Mouse (Mus musculus) macrophage (primary cell): ENCODE measurements around the gene Ccdc159. TPM values are rescaled to one million over a fixed set of nuclear protein-coding genes. Genes with fewer than 3 reads are reported as not detected.
A peak's percentile ranks its signal among the peaks of the same experiment; 100 is the strongest.

Experiments used
- H3K27ac ChIP-seq: fragments of 350-480 bp; formaldehyde crosslinking; 2 replicates; pipeline ENCODE4 v1.9.0; 2021
- H3K36me3 ChIP-seq: fragments of 350-480 bp; formaldehyde crosslinking; 2 replicates; pipeline ENCODE4 v1.9.0; 2021; ENCODE audit errors: inconsistent target
- H3K4me3 ChIP-seq: fragments of 350-480 bp; formaldehyde crosslinking; 2 replicates; pipeline ENCODE4 v1.9.0; 2021; ENCODE audit errors: inconsistent target
- H3K79me2 ChIP-seq: fragments of 350-480 bp; formaldehyde crosslinking; 2 replicates; pipeline ENCODE4 v1.9.0; 2021; ENCODE audit errors: inconsistent target
- WGBS: methylation state at CpG from one replicate; pipeline ENCODE4 v1.1.7; 2026; ENCODE audit warnings: inconsistent platforms; ENCODE audit not compliant: missing documents; 5-methylcytosine and 5-hydroxymethylcytosine counted together
- polyA plus RNA-seq: library from polyadenylated mRNA; stranded (reverse); fragments of 250-400 nt; gene quantifications from 3 replicates; pipeline ENCODE4 v1.2.4, GENCODE M21; 2018; ENCODE audit warnings: inconsistent platforms

Gene Ccdc159
- polyA plus RNA-seq, 1 experiment from 2014 or later: 0.63 TPM

DNA sequence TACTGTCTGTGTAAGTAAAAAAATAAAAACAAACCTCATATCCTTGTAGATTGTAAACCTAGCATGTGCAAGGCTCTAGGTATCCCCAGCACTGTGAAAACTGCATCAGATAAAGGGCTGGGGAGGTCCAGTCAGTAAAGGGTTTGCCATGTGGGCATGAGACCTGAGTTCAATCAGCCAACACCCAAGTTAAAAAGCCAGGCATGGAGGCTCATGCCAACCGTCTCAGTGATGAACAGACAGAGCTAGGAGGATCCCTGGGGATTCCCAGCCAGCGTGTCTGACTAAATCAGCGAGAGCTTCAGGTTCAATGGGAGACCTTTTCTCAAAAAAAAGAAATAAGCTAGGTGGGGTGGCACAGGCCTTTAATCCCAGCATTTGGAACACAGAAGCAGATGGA, 2.2 kb upstream of the Ccdc159 start:
- H3K27ac ChIP-seq: no peak overlapping the region
- WGBS: 98% methylated on average over 3 of the region's 3 CpGs
- no peaks in the 10 kb centered on the region for H3K36me3 ChIP-seq
- H3K79me2 ChIP-seq: peaks cover 11% of the 10 kb centered on the region; the same call in 1 of the 2 replicates
- no peak overlapping the region for H3K4me3 ChIP-seq

DNA sequence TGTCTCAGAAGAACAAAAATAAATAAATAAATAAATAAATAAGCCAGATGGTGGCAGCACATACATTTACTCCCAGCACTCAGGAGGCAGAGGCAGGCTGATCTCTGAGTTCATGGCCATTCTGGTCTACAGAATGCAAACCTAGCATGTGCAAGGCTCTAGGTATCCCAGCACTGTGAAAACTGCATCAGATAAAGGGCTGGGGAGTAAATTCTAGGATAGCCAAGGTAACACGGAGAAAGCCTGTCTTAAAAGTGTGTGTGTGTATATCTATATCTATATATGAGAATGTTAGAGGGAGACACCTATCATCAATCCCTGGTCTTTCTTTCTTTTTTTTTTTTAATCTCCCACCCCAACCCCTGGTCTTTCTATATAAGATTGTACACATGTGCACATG, 1.8 kb upstream of the Ccdc159 start:
- peaks cover 11% of the 10 kb centered on the region; the same call in 1 of the 2 replicates for H3K79me2 ChIP-seq
- H3K4me3 ChIP-seq: no peak overlapping the region
- no peak overlapping the region for H3K27ac ChIP-seq
- H3K36me3 ChIP-seq: no peaks in the 10 kb centered on the region
- WGBS: 100% methylated on average over 1 of the region's 1 CpGs

DNA sequence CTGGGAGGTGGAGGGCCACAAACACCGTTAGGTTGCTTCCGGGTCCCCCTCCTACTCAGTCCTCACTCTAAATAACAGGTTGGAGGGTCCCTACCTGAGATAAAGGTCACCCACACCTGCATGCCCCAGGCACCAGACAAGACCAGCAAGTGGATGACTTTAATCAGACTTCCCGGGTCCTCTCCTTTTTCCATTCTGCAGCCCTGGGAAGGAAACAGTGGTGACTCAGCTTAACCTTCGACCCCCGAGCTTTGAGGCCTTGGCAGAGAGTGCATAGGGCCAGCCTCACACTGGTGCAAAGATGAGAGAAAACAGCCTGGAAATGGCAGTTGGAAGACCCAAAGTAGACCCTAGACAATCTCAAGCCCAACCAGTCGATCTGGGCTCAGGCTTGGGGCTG, 1.1 kb upstream of the Ccdc159 start:
- Histone ChIP-seq H3K4me3 (peak overlapping the region; percentile 73), H3K36me3 (no peaks in the 10 kb centered on the region), H3K27ac (peak overlapping the region; percentile 75), H3K79me2 (peaks cover 11% of the 10 kb centered on the region; the same call in 1 of the 2 replicates)
- WGBS: 66% methylated on average over 6 of the region's 6 CpGs

DNA sequence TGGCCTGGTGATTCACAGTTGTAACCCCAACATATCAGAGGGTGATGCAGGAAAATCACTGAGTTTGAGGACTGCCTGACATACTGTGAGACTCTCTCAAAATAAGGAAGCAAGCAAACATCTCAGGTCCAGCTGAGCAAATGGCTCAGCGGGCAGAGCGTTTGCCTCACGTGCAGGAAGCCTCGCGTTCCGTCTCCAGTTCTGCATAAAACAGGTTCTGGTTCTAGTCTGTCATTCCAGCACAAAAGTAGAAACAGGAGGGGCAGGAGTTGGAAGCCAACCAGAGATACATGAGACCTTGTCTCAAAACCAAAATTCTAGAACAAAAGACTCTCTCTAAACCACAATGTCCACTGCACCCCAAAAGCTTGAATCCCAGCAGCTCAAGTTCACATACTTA, 487 bp upstream of the Ccdc159 start:
- Histone ChIP-seq H3K79me2 (peaks cover 11% of the 10 kb centered on the region; the same call in 1 of the 2 replicates), H3K36me3 (no peaks in the 10 kb centered on the region), H3K27ac (peak overlapping the region; percentile 75), H3K4me3 (peak overlapping the region; percentile 73)
- WGBS: 0% methylated on average over 6 of the region's 6 CpGs

DNA sequence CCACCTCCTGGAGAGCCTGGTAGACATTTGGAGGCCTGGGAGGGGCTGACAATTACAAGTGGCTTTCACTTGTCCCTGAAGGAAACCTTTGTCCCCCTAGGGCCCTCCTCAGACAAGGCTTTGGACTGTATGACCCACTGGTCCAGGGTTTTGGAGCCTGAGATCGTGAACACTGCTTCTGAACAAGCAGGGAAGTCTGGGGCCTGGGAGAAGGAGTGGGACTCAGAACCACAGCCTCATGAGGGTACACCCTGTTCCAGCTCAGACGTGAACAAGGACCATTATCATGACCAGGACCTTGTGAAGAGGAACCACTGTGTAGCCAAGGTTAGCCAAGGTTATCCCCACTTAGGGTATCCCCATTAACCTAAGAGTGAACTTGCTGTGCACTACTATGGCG, 1.9 kb downstream of the Ccdc159 start:
- WGBS: 91% methylated on average over 3 of the region's 3 CpGs
- Histone ChIP-seq H3K4me3 (no peak overlapping the region), H3K27ac (no peak overlapping the region), H3K79me2 (peaks cover 11% of the 10 kb centered on the region; the same call in 1 of the 2 replicates), H3K36me3 (no peaks in the 10 kb centered on the region)

DNA sequence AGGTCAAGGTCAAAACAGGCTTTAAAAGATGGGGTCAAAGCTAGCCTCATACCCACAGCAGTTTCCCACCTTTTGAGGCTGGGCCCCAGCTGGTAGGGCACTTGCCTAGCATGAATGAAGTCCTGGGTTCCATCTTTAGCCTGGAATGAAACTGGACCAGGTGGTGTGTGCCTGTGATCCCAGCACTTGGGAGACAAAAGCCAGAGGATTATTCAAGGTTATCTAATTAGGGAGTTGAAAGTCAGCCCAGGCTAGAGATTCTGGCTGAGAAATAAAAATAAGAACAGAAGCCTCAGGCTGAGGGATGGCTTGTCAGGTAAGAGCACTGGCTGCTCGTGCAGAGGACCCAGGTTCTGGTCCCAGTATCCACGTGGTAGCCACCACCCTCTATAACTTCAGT, 4.7 kb downstream of the Ccdc159 start:
- Histone ChIP-seq H3K4me3 (no peak overlapping the region), H3K36me3 (no peaks in the 10 kb centered on the region), H3K27ac (no peak overlapping the region), H3K79me2 (no peaks in the 10 kb centered on the region)
- 91% methylated on average over 2 of the region's 2 CpGs for WGBS

DNA sequence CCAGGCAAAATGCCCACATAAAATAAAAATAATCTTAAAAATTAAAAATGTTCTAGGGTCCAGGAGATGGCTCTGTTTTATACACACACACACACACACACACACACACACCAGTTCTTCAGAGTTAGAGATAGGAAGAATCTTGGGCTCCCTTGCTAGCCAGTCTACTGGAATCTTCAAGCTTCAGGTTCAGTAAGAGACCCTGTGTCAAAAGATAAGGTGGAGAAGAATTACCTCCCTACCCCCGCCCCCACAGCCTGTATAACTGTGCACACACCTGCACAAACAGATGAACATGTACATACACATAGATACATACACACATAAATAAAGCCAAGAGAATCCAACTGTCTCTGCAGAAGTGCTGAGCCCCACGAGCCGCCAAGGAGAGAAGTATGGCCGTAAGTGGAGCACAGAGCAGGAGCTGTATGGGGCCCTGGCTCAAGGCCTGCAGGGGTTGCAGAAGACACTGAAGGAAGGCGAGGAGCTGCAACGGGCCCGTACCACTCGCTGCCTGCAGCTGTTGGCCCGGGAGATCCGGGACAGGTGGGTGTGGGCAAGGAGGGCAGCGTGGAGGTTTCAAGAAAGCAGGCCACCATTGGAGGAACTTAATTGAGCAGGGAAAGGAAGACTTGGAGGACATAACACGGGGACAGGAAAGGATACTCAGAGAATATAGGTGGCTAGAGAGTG, 5.3 kb downstream of the Ccdc159 start:
- no peaks in the 10 kb centered on the region for H3K79me2 ChIP-seq
- no peaks in the 10 kb centered on the region for H3K36me3 ChIP-seq
- 79% methylated on average over 12 of the region's 12 CpGs for WGBS
- no peak overlapping the region for H3K4me3 ChIP-seq
- H3K27ac ChIP-seq: no peak overlapping the region

DNA sequence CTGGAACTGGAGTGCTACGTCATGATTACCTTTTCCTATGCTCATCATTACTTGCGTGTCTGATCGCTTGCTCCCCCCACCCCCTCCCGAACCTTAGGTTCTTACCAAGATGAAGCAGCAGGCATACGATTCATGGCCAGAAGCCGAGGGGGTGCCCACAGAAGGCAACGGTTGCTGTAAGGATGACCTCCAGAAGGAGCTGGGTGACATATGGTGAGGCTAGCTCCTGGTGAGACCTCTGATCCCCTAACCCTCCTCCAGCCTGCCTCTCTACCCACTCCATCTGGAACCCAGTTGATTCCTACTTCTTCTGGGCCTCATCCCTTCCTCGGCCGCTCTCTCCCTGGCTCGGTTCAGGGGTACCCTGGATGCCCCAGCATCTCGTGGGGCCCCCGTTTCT, 6.8 kb downstream of the Ccdc159 start:
- WGBS: 94% methylated on average over 12 of the region's 12 CpGs
- Histone ChIP-seq H3K79me2 (no peaks in the 10 kb centered on the region), H3K4me3 (no peak overlapping the region), H3K27ac (no peak overlapping the region), H3K36me3 (no peaks in the 10 kb centered on the region)

DNA sequence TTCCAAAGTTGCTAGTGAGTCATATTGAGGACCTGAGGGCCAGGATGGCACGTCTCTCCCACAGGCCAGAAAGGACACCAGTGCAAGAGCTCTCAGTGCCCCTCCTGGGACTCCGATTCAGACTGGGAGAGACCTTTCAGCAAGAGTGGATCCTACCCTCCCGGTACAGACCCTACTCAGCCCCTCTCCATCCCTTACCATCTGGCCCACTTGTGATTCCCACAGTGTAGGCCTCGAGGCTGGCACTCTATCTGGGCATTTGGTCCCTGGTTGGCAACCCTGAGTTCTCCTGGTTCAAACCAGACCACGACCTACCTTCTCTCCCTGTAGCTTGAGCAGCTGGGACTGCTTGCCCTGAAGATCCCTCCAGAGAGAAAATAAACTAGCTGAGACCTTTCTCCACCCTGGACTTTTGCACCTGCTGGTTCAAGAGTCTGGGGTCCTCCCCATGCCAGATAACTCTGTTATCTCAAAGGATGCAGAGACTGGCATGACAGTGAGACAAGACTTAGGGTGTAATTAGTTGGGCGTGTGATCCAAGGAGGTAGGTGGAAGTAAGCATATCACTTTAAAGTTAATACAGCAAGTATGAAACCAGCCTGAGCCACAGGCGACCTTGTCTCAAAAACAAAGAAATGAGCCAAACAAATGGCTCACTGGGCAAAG, 8.3 kb downstream of the Ccdc159 start:
- 85% methylated on average over 7 of the region's 7 CpGs for WGBS
- no peaks in the 10 kb centered on the region for H3K36me3 ChIP-seq
- no peak overlapping the region for H3K27ac ChIP-seq
- H3K79me2 ChIP-seq: no peaks in the 10 kb centered on the region
- no peak overlapping the region for H3K4me3 ChIP-seq

DNA sequence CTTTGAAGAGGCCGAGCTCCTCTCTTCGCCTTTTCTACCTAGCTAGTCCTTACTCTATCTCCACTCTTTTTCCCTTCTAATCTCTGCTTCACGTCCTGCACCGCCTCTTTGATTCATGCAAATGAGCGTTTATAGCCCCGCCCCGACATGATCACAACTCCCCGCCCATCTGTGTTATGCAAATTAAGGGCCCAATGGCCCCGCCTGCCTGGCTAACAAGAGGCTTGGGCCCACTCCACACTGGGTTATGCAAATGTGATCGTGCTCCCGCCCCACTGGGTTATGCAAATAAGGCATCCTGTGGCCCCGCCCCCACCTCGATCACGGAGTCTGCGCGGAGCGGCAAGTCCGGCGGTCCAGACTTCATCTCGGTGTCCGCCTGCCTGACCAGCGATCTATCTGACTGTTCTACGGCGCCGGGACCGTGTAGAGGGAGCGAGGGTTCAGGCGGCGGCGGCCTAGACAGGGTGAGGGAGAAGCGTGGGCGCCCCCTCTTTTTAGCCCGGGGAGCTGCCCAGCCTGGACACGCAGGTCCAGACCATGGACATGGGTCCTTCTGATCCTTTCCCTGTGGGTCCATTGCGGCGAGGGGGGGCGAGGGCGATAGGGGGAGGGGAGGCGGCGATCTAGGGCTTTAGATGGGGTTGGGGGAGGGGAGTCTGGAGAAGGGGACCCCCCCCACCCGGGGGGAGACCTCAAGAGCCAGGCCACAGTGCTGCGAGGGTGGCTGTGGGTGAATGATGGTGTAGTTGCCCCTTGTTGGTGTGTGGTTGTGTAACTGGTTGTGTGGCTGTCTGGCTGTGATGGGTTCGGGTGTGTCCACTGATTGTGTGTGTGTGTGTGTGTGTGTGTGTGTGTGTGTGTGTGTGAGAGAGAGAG, 9.7 kb downstream of the Ccdc159 start, which contains the start of gene Plppr2:
TSS of gene Plppr2 (plus strand) at position 342 of the 879 bp plus-strand sequence.
- no peaks in the 10 kb centered on the region for H3K79me2 ChIP-seq
- 4% methylated on average over 38 of the region's 43 CpGs for WGBS
- peak within 1 kb of the TSS; percentile 14; the same call in 1 of the 2 replicates for H3K4me3 ChIP-seq
- no peaks in the 10 kb centered on the region for H3K36me3 ChIP-seq
- no peak within 1 kb of the TSS for H3K27ac ChIP-seq

DNA sequence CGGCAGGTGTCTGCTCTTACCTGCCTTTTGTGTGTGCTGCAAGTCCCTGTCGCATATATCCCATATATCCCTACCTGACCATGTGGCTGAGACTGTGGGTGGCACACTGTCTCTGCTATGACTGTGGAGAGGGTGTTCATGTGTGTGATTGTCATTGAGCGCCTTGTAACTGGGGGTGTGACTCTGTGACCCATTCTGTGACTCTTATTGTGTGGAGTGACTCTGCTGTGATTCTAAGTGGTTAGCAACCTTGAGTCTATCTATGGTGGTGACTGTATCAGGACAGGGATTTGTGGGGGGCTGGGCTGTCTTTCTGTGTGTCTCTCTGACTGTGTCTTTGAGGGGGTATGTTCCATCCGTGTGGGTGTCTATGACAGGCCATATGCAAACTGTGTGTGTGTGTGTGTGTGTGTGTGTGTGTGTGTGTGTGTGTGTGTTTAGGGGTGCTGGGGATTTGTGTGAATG, 10.5 kb downstream of the Ccdc159 start:
- Histone ChIP-seq H3K27ac (no peak overlapping the region), H3K4me3 (no peak overlapping the region), H3K36me3 (no peaks in the 10 kb centered on the region), H3K79me2 (no peaks in the 10 kb centered on the region)
- 94% methylated on average over 4 of the region's 4 CpGs for WGBS

DNA sequence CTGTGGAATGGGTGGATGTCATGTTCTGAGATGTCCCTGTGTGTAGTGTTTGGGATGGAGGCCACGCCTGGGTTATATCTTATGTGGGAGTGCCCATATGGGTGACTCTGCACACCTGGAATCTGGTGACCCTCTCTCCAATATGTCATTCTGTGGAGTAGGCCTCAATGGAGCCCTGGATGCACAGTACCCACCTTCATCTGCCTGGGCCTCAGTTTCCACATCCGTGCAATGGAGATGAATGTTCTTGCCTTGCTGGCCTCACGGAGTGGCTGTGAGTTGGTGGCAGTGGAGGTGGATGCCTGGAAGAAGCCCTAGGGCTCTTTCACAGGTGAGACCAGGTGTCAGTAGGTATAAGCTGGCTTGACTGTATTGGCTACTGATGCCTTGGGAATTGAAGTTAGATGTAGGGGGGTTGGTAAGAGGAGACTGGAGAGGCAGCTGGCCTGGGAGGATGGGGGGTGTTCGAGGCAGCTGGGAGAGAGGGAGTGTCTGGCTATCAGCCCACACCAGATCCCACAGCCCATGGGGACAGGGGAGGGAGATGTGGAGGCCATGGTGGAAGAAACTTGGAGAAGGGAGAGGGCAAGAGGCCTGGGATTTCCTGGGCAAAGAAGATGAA, 11.1 kb downstream of the Ccdc159 start:
- Histone ChIP-seq H3K36me3 (no peaks in the 10 kb centered on the region), H3K79me2 (no peaks in the 10 kb centered on the region), H3K4me3 (no peak overlapping the region), H3K27ac (no peak overlapping the region)
- WGBS: 93% methylated on average over 4 of the region's 4 CpGs

DNA sequence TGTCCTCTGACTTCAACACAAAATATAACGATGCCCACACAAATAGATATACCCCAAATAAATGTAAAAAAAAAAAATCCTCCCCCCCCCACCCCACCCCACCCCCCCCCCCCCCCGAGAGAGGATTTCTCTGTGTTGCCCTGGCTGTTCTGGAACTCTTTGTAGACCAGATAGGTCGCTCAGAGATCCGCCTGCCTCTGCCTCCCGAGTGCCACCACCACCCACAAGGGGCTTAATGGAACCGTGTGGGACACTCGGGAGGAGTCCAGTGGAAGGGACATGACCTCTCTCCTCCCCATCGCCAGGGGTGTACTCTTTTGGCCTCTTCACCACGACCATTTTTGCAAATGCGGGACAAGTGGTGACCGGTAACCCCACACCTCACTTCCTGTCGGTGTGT, 15.8 kb downstream of the Ccdc159 start:
- H3K4me3 ChIP-seq: no peak overlapping the region
- H3K79me2 ChIP-seq: no peaks in the 10 kb centered on the region
- no peaks in the 10 kb centered on the region for H3K36me3 ChIP-seq
- WGBS: 83% methylated on average over 10 of the region's 12 CpGs
- no peak overlapping the region for H3K27ac ChIP-seq

DNA sequence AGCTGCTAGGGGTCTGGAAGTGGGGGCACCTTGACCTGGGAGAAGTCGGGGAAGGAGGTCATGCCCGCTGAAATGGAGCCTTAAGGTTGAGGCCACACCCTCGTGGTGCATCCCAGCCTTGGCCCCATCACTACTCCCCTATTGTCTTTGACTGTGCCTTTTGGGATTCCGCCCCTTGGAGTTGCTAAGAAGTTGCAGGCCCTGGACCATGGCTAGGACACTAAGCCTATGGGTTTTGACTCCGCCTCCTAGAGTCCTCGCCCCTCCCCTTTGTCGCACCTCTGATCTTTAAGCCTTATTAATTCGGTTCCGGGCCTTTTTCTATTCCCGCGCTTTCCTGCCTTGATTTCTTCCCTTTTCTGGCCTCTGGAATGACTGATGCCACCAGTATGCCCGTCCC, 16.4 kb downstream of the Ccdc159 start:
- Histone ChIP-seq H3K27ac (no peak overlapping the region), H3K79me2 (no peaks in the 10 kb centered on the region), H3K4me3 (no peak overlapping the region), H3K36me3 (no peaks in the 10 kb centered on the region)
- 84% methylated on average over 12 of the region's 12 CpGs for WGBS
